Mouse (Mus musculus) lung, postnatal 4 days (tissue): ENCODE results near the gene Gng13.
"Not testable (repeated sequence)": the region's sequence is repeated elsewhere in the genome, so short reads cannot be mapped to it uniquely, and the experiment has no call there.

Source experiments
- DNase-seq, 2 experiments: peaks; one replicate each; pipeline ENCODE4 v3.0.0; 2021

Gng13 gene

GRCm38 (mm10) chr17:25735246-25735645 is 18.3 kb downstream of the Gng13 start:
- no peak for DNase-seq

- DNase-seq: no peak
Measured at GRCm38 (mm10) chr17:25735745-25736144, 18.8 kb downstream of the Gng13 start, which contains the start of gene Mslnl. Gene Mslnl (plus strand): TSS chr17:25736042.

- no peak for DNase-seq
Measured at GRCm38 (mm10) chr17:25738861-25739260, 21.9 kb downstream of the Gng13 start.

GRCm38 (mm10) chr17:25741471-25741870 is 24.5 kb downstream of the Gng13 start:
- not testable (repeated sequence) for DNase-seq

- DNase-seq: no peak
Measured at GRCm38 (mm10) chr17:25743831-25744230, 26.9 kb downstream of the Gng13 start.

- no peak for DNase-seq
Measured at GRCm38 (mm10) chr17:25744311-25744710, 27.3 kb downstream of the Gng13 start.

- no peak for DNase-seq
Measured at GRCm38 (mm10) chr17:25748238-25748637, 31.3 kb downstream of the Gng13 start.

- DNase-seq: peak in 1 of 2 experiments; percentile 55
Measured at GRCm38 (mm10) chr17:25749314-25749713, 32.3 kb downstream of the Gng13 start.

- DNase-seq: peak; percentile 77 to 80
Measured at GRCm38 (mm10) chr17:25751446-25751845, 34.5 kb downstream of the Gng13 start.

GRCm38 (mm10) chr17:25754241-25754640 is 37.3 kb downstream of the Gng13 start, which contains the start of gene Msln:
Gene Msln (minus strand): TSS chr17:25754378.
- DNase-seq: no peak

- DNase-seq: no peak
Measured at GRCm38 (mm10) chr17:25755086-25755485, 38.1 kb downstream of the Gng13 start.

- peak in 1 of 2 experiments; percentile 49 for DNase-seq
Measured at GRCm38 (mm10) chr17:25755627-25756377, 38.8 kb downstream of the Gng13 start.

- peak in 1 of 2 experiments; percentile 65 for DNase-seq
Measured at GRCm38 (mm10) chr17:25756378-25757242, 39.6 kb downstream of the Gng13 start.

- DNase-seq: no peak
Measured at GRCm38 (mm10) chr17:25757691-25758090, 40.7 kb downstream of the Gng13 start.

GRCm38 (mm10) chr17:25760148-25760547 is 43.2 kb downstream of the Gng13 start:
- DNase-seq: no peak

- DNase-seq: peak in 1 of 2 experiments; percentile 50
Measured at GRCm38 (mm10) chr17:25761561-25761970, 44.6 kb downstream of the Gng13 start.

GRCm38 (mm10) chr17:25762591-25762990 is 45.6 kb downstream of the Gng13 start:
- no peak for DNase-seq

GRCm38 (mm10) chr17:25765886-25766285 is 48.9 kb downstream of the Gng13 start:
- DNase-seq: no peak
